Mouse (Mus musculus): ENCODE data around the gene Fam19a5. TPM values are rescaled to one million over a fixed set of nuclear protein-coding genes. Genes with fewer than 3 reads are reported as not detected.

Gene Fam19a5
- polyA plus RNA-seq, 1 experiment from 2014 or later, result 3.6 TPM

- H3K27ac ChIP-seq (ENCODE audit: low read length), result no peak overlapping the region
- H3K4me1 ChIP-seq (ENCODE audit: control insufficient read depth, insufficient read depth, low read length), result no peaks in the 10 kb centered on the region
- no peaks in the 10 kb centered on the region for H3K36me3 ChIP-seq (ENCODE audit: control insufficient read depth, insufficient read depth, low read length)
- peak overlapping the region; percentile 43 for H3K4me3 ChIP-seq (ENCODE audit: low read depth, low read length)
- H3K4me2 ChIP-seq (replicated peaks; ENCODE audit: low read depth, low read length), result peak overlapping the region; percentile 93
- H3K27me3 ChIP-seq (ENCODE audit: control insufficient read depth, insufficient read depth, low read length), result peaks cover 33% of the 10 kb centered on the region
- no peaks in the 10 kb centered on the region for H3K9me3 ChIP-seq (ENCODE audit: control insufficient read depth, low read depth, low read length)
- ATAC-seq (ENCODE audit: insufficient number of reproducible peaks, insufficient read depth, low FRiP score, low read depth), result no peak
- 0 out of 2 replicates have a peak overlapping the region, but pooled peaks have one; percentile 26 for H3K9ac ChIP-seq (replicated peaks; ENCODE audit: low read depth, low read length)
- 12% methylated on average over 18 of the region's 18 CpGs for WGBS
Observed at GRCm38 (mm10) chr15:87545130-87545642, 1.1 kb downstream of the Fam19a5 start.

- no peaks in the 10 kb centered on the region for H3K4me1 ChIP-seq (ENCODE audit: control insufficient read depth, insufficient read depth, low read length)
- H3K9ac ChIP-seq (replicated peaks; ENCODE audit: low read depth, low read length), result no peak overlapping the region
- no peak for ATAC-seq (ENCODE audit: insufficient number of reproducible peaks, insufficient read depth, low FRiP score, low read depth)
- H3K4me3 ChIP-seq (ENCODE audit: low read depth, low read length), result no peak overlapping the region
- H3K36me3 ChIP-seq (ENCODE audit: control insufficient read depth, insufficient read depth, low read length), result no peaks in the 10 kb centered on the region
- no peak overlapping the region for H3K27ac ChIP-seq (ENCODE audit: low read length)
- H3K9me3 ChIP-seq (ENCODE audit: control insufficient read depth, low read depth, low read length), result no peaks in the 10 kb centered on the region
- WGBS, result 22% methylated on average over 8 of the region's 8 CpGs
- no peak overlapping the region for H3K4me2 ChIP-seq (replicated peaks; ENCODE audit: low read depth, low read length)
- H3K27me3 ChIP-seq (ENCODE audit: control insufficient read depth, insufficient read depth, low read length), result peaks cover 33% of the 10 kb centered on the region
Observed at GRCm38 (mm10) chr15:87545731-87546360, 1.7 kb downstream of the Fam19a5 start.

- no peaks in the 10 kb centered on the region for H3K36me3 ChIP-seq (ENCODE audit: control insufficient read depth, insufficient read depth, low read length)
- H3K4me3 ChIP-seq (ENCODE audit: low read depth, low read length), result no peak overlapping the region
- 57% methylated on average over 5 of the region's 5 CpGs for WGBS
- no peak overlapping the region for H3K27ac ChIP-seq (ENCODE audit: low read length)
- ATAC-seq (ENCODE audit: insufficient number of reproducible peaks, insufficient read depth, low FRiP score, low read depth), result no peak
- no peaks in the 10 kb centered on the region for H3K4me1 ChIP-seq (ENCODE audit: control insufficient read depth, insufficient read depth, low read length)
- peaks cover 33% of the 10 kb centered on the region for H3K27me3 ChIP-seq (ENCODE audit: control insufficient read depth, insufficient read depth, low read length)
- no peaks in the 10 kb centered on the region for H3K9me3 ChIP-seq (ENCODE audit: control insufficient read depth, low read depth, low read length)
- no peak overlapping the region for H3K9ac ChIP-seq (replicated peaks; ENCODE audit: low read depth, low read length)
- no peak overlapping the region for H3K4me2 ChIP-seq (replicated peaks; ENCODE audit: low read depth, low read length)
Observed at GRCm38 (mm10) chr15:87547022-87547421, 2.9 kb downstream of the Fam19a5 start.

GRCm38 (mm10) chr15:87549724-87550123 is 5.6 kb downstream of the Fam19a5 start:
- H3K4me1 ChIP-seq (ENCODE audit: control insufficient read depth, insufficient read depth, low read length), result no peaks in the 10 kb centered on the region
- peaks cover 14% of the 10 kb centered on the region for H3K27me3 ChIP-seq (ENCODE audit: control insufficient read depth, insufficient read depth, low read length)
- no peak overlapping the region for H3K4me2 ChIP-seq (replicated peaks; ENCODE audit: low read depth, low read length)
- H3K9ac ChIP-seq (replicated peaks; ENCODE audit: low read depth, low read length), result no peak overlapping the region
- ATAC-seq (ENCODE audit: insufficient number of reproducible peaks, insufficient read depth, low FRiP score, low read depth), result no peak
- H3K9me3 ChIP-seq (ENCODE audit: control insufficient read depth, low read depth, low read length), result no peaks in the 10 kb centered on the region
- no peaks in the 10 kb centered on the region for H3K36me3 ChIP-seq (ENCODE audit: control insufficient read depth, insufficient read depth, low read length)
- 75% methylated on average over 4 of the region's 4 CpGs for WGBS
- no peak overlapping the region for H3K4me3 ChIP-seq (ENCODE audit: low read depth, low read length)
- no peak overlapping the region for H3K27ac ChIP-seq (ENCODE audit: low read length)

- Histone ChIP-seq H3K9me3 (ENCODE audit: control insufficient read depth, low read depth, low read length) (no peaks in the 10 kb centered on the region), H3K27me3 (ENCODE audit: control insufficient read depth, insufficient read depth, low read length) (peaks cover 6% of the 10 kb centered on the region), H3K9ac (replicated peaks; ENCODE audit: low read depth, low read length) (no peak overlapping the region), H3K4me2 (replicated peaks; ENCODE audit: low read depth, low read length) (no peak overlapping the region), H3K27ac (ENCODE audit: low read length) (no peak overlapping the region), H3K4me1 (ENCODE audit: control insufficient read depth, insufficient read depth, low read length) (no peaks in the 10 kb centered on the region), H3K4me3 (ENCODE audit: low read depth, low read length) (no peak overlapping the region), H3K36me3 (ENCODE audit: control insufficient read depth, insufficient read depth, low read length) (no peaks in the 10 kb centered on the region)
- no peak for ATAC-seq (ENCODE audit: insufficient number of reproducible peaks, insufficient read depth, low FRiP score, low read depth)
- WGBS, result 43% methylated on average over 5 of the region's 5 CpGs
Observed at GRCm38 (mm10) chr15:87550756-87551155, 6.7 kb downstream of the Fam19a5 start.

- Histone ChIP-seq H3K4me2 (replicated peaks; ENCODE audit: low read depth, low read length) (no peak overlapping the region), H3K27me3 (ENCODE audit: control insufficient read depth, insufficient read depth, low read length) (no peaks in the 10 kb centered on the region), H3K27ac (ENCODE audit: low read length) (no peak overlapping the region), H3K4me1 (ENCODE audit: control insufficient read depth, insufficient read depth, low read length) (no peaks in the 10 kb centered on the region), H3K36me3 (ENCODE audit: control insufficient read depth, insufficient read depth, low read length) (no peaks in the 10 kb centered on the region), H3K9ac (replicated peaks; ENCODE audit: low read depth, low read length) (no peak overlapping the region), H3K9me3 (ENCODE audit: control insufficient read depth, low read depth, low read length) (no peaks in the 10 kb centered on the region), H3K4me3 (ENCODE audit: low read depth, low read length) (no peak overlapping the region)
- no peak for ATAC-seq (ENCODE audit: insufficient number of reproducible peaks, insufficient read depth, low FRiP score, low read depth)
- WGBS, result 33% methylated on average over 8 of the region's 8 CpGs
Observed at GRCm38 (mm10) chr15:87551556-87551955, 7.5 kb downstream of the Fam19a5 start.

DNA sequence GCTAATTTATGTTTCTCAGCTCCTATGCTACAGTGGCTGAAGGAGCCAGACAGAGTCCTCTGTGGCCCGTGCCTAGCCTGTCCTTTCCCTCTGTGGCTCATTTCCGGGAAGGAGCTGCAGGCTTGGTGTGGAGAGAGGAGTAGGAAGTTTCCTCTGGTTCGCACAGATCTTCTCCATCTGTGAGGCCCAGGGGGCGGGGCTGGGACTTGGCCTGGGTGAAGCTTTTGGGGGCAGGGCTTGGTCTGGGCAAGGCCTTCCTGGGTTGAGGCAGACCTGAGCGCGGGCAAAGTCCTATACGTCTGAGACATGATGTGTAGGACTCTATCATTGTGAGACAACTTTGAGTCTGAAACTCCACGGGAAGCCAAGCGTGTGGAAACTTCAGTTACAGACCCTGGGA is 11.7 kb downstream of the Fam19a5 start:
- no peaks in the 10 kb centered on the region for H3K27me3 ChIP-seq (ENCODE audit: control insufficient read depth, insufficient read depth, low read length)
- WGBS, result 71% methylated on average over 9 of the region's 9 CpGs
- no peaks in the 10 kb centered on the region for H3K36me3 ChIP-seq (ENCODE audit: control insufficient read depth, insufficient read depth, low read length)
- no peaks in the 10 kb centered on the region for H3K4me1 ChIP-seq (ENCODE audit: control insufficient read depth, insufficient read depth, low read length)
- H3K9me3 ChIP-seq (ENCODE audit: control insufficient read depth, low read depth, low read length), result no peaks in the 10 kb centered on the region
- H3K4me3 ChIP-seq (ENCODE audit: low read depth, low read length), result no peak overlapping the region
- ATAC-seq (ENCODE audit: insufficient number of reproducible peaks, insufficient read depth, low FRiP score, low read depth), result no peak
- no peak overlapping the region for H3K27ac ChIP-seq (ENCODE audit: low read length)
- H3K4me2 ChIP-seq (replicated peaks; ENCODE audit: low read depth, low read length), result no peak overlapping the region
- no peak overlapping the region for H3K9ac ChIP-seq (replicated peaks; ENCODE audit: low read depth, low read length)

DNA sequence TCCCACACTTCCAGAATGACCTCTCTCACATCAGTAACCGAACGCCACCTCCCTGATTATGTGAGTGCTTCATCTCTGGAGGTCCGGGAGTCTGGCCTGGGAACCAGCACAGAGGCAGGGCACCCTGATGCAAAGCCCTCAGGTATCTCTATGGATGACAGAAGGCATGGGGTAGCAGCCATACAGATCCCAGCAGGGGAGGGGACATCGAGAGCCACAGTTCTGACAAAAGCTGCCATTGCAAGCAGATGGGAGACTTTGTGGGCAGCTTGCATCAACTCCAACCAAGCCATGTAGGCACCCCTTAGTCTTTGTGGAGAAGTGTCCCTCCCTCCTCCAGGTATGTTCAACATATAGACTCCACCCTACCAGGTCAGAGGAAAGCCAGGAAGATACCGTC is 20.2 kb downstream of the Fam19a5 start:
- no peak overlapping the region for H3K4me3 ChIP-seq (ENCODE audit: low read depth, low read length)
- WGBS, result 90% methylated on average over 5 of the region's 5 CpGs
- H3K4me1 ChIP-seq (ENCODE audit: control insufficient read depth, insufficient read depth, low read length), result no peaks in the 10 kb centered on the region
- H3K9ac ChIP-seq (replicated peaks; ENCODE audit: low read depth, low read length), result no peak overlapping the region
- no peak overlapping the region for H3K27ac ChIP-seq (ENCODE audit: low read length)
- no peaks in the 10 kb centered on the region for H3K36me3 ChIP-seq (ENCODE audit: control insufficient read depth, insufficient read depth, low read length)
- no peak for ATAC-seq (ENCODE audit: insufficient number of reproducible peaks, insufficient read depth, low FRiP score, low read depth)
- no peaks in the 10 kb centered on the region for H3K9me3 ChIP-seq (ENCODE audit: control insufficient read depth, low read depth, low read length)
- no peak overlapping the region for H3K4me2 ChIP-seq (replicated peaks; ENCODE audit: low read depth, low read length)
- H3K27me3 ChIP-seq (ENCODE audit: control insufficient read depth, insufficient read depth, low read length), result no peaks in the 10 kb centered on the region
